Mouse (Mus musculus) c-Kit-positive CD71-positive TER-119-negative erythroid progenitor cells, embryonic 14.5 days (primary cell): ENCODE measurements around the gene Irak3.
"Not testable (repeated sequence)": the region's sequence is repeated elsewhere in the genome, so short reads cannot be mapped to it uniquely, and the experiment has no call there.

ENCODE experiments used
- DNase-seq: peaks from one replicate; pipeline ENCODE4 v3.0.0-alpha.2; 2013; ENCODE audit warnings: low read depth

The Irak3 gene

DNA sequence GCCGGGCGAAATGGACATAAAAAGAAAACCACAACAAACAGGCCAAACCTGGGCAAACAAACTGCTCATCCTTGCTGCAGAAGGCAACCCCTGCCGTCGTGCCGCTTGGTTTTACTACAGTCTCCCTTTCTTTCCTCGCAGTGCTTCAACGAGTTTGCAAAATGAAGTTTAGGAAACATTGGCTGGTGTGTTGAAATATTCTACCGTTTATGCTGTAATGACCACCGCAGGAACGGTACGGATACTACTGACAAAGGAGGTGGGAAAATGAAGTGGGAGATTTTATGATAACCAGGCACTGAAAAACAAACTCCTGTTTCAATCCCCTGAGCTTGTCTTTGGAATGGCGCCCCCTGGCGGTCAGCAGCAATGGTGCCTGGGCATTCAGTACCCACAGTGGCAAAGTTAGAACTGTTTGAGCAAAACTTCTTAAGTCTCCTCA lies at the start of gene Irak3:
TSS of gene Irak3 (minus strand) at position 170 of the 442 bp plus-strand sequence.
- peak; percentile 66 for DNase-seq

DNA sequence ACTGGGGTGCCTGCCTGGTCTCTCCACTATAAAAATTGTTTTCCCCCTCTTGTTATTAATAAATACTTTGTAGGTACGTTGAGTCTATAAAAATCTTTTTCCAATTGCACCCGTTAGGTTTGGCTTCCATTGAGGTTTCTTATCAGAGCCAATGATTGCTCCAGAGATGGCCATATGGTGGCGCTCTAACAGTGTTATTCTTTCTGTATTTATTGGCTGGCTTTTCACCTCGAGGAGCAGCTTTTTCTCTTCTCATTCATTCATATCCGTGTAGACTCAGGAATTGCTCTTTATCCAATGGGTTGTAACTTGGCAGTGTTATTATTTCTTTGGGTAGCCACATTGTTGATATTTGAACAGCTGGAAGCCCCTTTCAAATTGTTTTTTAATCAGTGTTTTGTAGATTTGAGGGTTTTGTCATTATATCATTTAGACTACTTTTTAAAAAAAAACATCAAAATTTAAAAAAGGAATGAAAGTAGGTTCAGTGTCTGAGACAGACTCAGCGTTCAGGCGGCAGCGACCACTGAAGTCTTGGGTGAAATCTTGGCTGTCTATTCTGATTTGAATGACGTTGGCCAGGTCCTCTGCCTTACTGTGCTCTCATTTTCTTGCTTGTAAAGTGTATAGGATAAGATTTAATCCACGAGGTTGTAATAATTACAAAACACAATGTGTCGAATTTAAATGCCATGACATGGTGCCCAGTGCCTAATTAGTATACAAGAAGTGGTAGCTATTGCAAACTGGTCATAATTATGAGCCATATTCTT lies 49.2 kb upstream of the Irak3 start:
- DNase-seq: no peak

- DNase-seq: peak; percentile 55
These were observed 45.2 kb upstream of the Irak3 start for GRCm38 (mm10) chr10:120246994-120247750.

DNA sequence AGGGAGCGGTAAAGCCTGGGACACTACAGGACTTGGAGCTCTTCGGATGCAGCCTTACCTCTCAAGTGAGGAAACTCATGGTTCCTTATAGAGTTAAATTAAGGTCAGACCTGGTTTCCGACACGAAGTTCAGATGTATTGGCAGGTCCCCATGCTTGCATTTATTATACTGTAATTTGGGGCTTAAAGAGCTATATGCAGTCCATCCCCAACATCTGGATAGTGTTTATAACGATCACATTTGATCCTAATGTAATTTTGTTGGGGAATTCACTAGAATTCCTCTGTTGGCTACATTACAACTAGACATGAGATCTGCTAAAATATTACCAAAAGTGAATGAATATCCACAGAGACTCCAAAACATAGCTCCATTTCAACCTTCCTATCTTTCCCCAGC lies 43.8 kb upstream of the Irak3 start:
- DNase-seq: no peak

DNA sequence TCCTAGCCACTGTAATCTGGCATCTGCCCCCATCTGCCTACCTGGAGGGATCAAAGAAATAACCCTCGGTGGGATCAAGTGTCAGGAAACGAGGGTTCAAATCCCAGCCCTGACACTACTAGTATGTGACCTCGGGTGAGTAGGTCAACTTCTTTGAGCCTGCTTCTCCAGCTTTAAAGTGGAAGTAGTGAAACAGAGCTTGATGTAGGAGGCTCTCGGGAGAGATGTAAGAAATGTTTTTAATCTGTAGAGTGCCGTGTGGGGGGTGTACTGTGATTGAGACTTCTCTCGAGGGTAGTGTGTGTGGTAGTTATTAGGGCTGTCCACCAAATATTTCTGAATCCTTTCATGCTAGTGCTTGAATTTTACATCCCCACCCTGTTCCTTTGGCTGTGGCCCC lies 40.5 kb upstream of the Irak3 start:
- no peak for DNase-seq

GRCm38 (mm10) chr10:120239476-120239875 lies 37.5 kb upstream of the Irak3 start:
- no peak for DNase-seq

- DNase-seq: no peak
These were observed 36.3 kb upstream of the Irak3 start for GRCm38 (mm10) chr10:120238241-120238640.

DNA sequence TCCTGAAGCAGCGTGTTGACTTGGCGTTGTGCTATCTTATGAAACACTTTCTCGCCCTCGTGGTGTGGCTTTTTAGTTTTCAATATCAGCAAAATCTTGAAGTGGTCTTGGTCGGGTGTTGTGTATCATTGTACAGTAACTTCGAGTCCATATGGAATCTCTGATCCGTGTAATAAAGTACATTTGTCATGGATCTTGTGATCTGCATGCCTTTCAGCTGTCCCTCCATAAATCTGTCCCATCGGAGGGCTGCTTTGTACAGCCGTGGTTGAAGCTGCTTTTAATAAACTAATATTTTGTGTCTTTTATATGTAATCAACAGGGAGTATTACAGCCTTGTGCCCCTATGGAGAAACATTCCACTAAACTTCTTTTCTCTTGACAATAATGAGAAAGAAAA lies 34.9 kb upstream of the Irak3 start:
- no peak for DNase-seq

- no peak for DNase-seq
These were observed 31.9 kb upstream of the Irak3 start for GRCm38 (mm10) chr10:120233655-120234367.

- peak; percentile 68 for DNase-seq
These were observed 29.8 kb upstream of the Irak3 start for GRCm38 (mm10) chr10:120231718-120232117.

DNA sequence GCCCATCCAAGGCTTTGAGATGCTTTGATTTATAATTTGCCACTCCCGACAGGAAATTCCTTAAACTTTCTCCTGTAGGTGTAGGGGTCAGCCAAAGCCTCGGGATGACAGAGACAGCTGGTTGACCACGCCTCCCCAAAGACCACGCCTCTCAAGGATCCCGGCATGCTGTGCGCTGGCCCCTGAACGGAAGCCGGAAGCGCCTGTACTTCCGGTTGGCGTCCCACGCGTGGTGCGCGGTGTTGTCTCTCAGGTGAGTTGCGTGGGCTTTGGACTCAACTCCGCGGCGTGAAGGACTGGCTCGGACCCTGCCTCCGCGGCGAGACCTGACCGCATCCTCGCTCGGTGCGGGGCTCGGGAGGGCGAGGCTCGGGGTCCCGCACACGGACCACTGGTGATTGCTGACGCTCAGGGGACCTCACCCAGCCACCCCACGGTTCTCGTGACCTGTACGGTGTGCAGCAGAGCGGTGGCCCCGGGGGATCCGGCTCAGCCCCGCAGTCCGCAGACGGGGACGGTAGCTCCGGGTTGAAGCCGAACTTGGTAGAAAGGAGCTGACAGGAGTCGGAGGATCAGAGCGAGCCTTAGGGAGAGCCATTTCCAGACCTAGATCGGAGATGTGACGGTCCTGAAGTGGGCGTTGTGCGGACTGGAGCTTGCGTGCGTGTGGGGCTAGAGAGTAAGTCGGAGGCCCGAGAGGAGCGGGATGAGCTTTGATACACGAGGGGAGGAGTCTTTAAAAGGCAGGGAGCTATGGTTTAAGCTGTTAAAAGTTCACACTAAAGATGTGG lies 25.1 kb upstream of the Irak3 start, which contains the start of gene Llph:
TSS of gene Llph (plus strand) at position 200 of the 791 bp plus-strand sequence.
- DNase-seq: peak; percentile 75

DNA sequence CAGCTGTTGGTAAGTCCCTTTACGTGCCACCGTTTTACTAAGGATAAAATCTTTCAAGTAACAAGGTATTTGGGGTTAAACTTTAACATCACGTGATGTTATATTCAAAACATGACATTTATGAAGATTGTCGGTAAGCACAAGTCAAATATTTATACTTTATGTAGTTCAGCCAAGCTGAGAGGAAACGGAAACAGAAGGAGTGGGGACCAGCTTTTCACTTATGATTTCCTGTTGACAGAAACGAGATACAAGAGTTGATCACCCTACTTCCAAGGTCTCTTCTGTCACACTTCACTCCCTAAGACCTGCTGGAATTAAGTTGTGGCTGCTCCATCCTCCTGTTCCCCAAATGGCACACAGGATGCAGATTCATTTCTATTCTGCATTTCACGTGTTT lies 18.8 kb upstream of the Irak3 start:
- DNase-seq: no peak

DNA sequence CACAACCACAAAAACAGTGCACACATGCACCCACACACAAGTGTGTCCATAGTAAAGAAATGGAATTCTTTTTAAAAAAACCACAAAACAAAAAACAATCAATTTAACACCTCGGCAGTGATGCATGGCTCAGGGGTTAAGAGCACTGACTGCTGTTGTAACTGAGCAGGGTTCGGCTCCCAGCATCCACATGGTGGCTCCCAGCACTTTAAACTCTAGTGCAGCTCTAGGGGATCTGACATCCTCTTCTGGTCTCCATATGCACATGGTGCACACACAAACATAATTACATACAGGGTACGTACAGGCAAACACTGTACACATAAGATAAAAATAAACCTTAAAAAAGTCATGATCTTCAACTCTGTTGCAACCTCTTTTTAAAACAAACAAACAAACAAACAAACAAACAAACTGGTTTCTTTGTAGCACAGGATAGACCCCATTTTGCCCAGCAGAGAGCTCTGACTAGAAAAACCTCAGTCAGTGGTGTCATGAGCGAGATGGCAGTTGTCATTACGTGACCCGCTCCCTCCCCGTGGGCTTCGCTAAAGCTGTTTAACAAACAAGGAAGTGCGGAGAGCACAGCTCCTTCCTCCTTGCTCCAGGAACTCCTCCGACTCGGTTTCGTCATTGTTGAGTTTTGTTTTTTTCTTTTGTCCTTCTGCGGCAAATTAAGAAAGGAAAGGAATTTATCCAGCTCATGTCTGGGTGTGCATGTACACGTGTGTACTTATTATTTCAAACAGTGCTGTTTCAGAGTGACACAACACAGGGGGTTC lies 17.8 kb upstream of the Irak3 start:
- DNase-seq: no peak

GRCm38 (mm10) chr10:120218996-120219395 lies 17.1 kb upstream of the Irak3 start:
- DNase-seq: no peak

DNA sequence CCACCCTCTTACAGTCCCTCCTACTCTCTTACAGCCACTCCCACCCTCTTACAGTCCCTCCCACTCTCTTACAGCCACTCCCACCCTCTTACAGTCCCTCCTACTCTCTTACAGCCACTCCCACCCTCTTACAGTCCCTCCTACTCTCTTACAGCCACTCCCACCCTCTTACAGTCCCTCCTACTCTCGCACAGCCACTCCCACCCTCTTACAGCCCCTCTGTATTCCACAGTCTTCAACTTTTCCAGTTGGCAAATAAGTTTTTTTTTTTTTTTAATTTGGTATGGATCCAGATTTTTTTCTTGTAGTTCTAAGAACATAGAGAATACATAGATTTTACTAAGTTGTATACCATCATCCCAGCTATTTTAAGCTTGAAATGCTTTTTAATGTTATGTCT lies 15.2 kb upstream of the Irak3 start:
- DNase-seq: not testable (repeated sequence)

GRCm38 (mm10) chr10:120210096-120210495 lies 8.2 kb upstream of the Irak3 start:
- DNase-seq: no peak

DNA sequence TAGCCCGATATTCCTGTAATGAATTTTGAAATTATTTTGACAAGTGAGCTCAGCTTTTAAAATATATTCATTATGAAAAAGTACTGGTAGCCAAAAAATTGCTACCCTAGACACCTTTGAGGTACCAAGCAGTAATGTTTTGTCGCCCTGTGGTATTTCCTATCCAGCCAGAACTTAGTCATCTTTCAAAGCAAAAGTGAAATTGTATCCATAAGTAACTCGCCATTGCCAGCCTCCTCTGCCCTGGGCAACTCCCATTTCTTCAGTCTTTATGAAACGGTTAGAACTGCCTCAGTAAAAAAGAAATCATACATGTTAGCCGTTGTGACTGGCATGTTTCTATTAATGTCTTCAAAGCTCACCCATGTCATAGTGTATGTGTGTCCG lies 7.6 kb upstream of the Irak3 start:
- DNase-seq: no peak

GRCm38 (mm10) chr10:120208575-120209538 lies 6.9 kb upstream of the Irak3 start:
- DNase-seq: no peak

GRCm38 (mm10) chr10:120208015-120208414 lies 6.1 kb upstream of the Irak3 start:
- no peak for DNase-seq
